Mouse (Mus musculus): Measurements from ENCODE around the gene Mmaa. TPM values are rescaled to one million over a fixed set of nuclear protein-coding genes. Genes with fewer than 3 reads are reported as not detected.

Mmaa gene
- polyA plus RNA-seq (2012; rRNA removed): 33.1 and 33.8 TPM in 2 replicates

- peaks cover 8% of the 10 kb centered on the region for H3K4me1 ChIP-seq (ENCODE audit: control insufficient read depth, insufficient read depth, low read length)
- 1% methylated on average over 74 of the region's 74 CpGs for WGBS
Observed at GRCm38 (mm10) chr8:79294610-79295275, at the start of gene Mmaa. Gene Mmaa (minus strand): TSS chr8:79294937.

GRCm38 (mm10) chr8:79341236-79341635, 46.5 kb upstream of the Mmaa start:
- Histone ChIP-seq H3K4me3 (replicated peaks; ENCODE audit: insufficient read depth, low read depth, low read length) (no peak overlapping the region), H3K27me3 (ENCODE audit: control insufficient read depth, insufficient read depth, low read length) (no peaks in the 10 kb centered on the region), H3K4me1 (ENCODE audit: control insufficient read depth, insufficient read depth, low read length) (no peaks in the 10 kb centered on the region), H3K27ac (ENCODE audit: insufficient read depth, low read length) (no peak overlapping the region)
- WGBS: 92% methylated on average over 8 of the region's 8 CpGs
- no peak for DNase-seq
- TF ChIP-seq CTCF (IDR thresholded peaks at IDR 0.05; ENCODE audit: borderline replicate concordance, insufficient read depth, low read depth, low read length) (no peak), POLR2A (IDR thresholded peaks at IDR 0.05; ENCODE audit: borderline replicate concordance, insufficient read depth, low read length) (no peak)

More at GRCm38 (mm10) chr8:79294610-79295275, at the start of gene Mmaa:
- DNase-seq: peak; percentile 96 to 97
- peak within 1 kb of the TSS; percentile 75 for H3K4me3 ChIP-seq (replicated peaks; ENCODE audit: insufficient read depth, low read depth, low read length)
- H3K27me3 ChIP-seq (ENCODE audit: control insufficient read depth, insufficient read depth, low read length): no peaks in the 10 kb centered on the region
- no peak for TF ChIP-seq CTCF (IDR thresholded peaks at IDR 0.05; ENCODE audit: borderline replicate concordance, insufficient read depth, low read depth, low read length)
- peak; percentile 67; the same call in 1 of the 2 replicates for TF ChIP-seq POLR2A (IDR thresholded peaks at IDR 0.05; ENCODE audit: borderline replicate concordance, insufficient read depth, low read length)
- peak within 1 kb of the TSS; percentile 71 for H3K27ac ChIP-seq (ENCODE audit: insufficient read depth, low read length)

DNA sequence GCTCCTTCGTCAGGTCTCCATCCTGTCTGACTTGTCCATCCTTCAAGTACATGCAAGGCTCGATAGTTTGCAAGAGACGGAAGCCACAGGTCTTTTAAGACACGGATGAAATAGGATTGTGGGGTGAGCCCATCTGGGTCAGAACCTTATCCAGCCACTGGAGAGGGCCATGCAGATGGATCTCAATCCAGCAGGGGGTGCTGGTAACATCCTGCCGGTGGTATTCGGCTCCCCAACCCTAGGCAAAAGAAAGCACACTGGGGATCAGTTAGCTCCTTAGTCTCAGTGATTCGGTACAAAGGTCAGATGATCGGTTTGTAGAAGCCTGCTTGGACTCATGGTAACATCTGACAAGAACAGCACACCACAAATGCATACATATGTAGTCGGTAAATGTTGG, 44.8 kb upstream of the Mmaa start:
- TF ChIP-seq CTCF (IDR thresholded peaks at IDR 0.05; ENCODE audit: borderline replicate concordance, insufficient read depth, low read depth, low read length) (peak; percentile 68), POLR2A (IDR thresholded peaks at IDR 0.05; ENCODE audit: borderline replicate concordance, insufficient read depth, low read length) (no peak)
- peak; percentile 44 to 47 for DNase-seq
- WGBS: 56% methylated on average over 9 of the region's 9 CpGs

DNA sequence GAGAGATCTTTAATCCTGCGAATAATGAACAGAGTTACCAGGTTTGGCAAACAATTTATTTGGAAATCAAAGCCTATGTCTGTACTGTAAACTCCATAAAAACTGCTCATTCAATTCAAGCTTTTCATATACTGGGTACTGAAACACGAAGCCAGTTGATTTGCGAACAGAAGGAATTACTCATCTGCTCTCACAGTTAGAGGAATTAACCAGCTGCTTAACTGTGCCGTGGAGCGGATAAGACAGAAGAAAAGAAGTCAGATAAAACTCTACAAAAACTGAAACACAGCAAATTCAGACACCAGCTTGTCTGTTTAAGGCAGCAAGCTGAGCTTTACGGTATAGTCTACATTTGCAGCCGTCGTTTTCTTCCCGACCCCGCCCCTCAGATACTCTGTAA, 43.9 kb upstream of the Mmaa start:
- no peaks in the 10 kb centered on the region for H3K27me3 ChIP-seq (ENCODE audit: control insufficient read depth, insufficient read depth, low read length)
- no peak for DNase-seq
- no peaks in the 10 kb centered on the region for H3K4me1 ChIP-seq (ENCODE audit: control insufficient read depth, insufficient read depth, low read length)
- H3K4me3 ChIP-seq (replicated peaks; ENCODE audit: insufficient read depth, low read depth, low read length): no peak overlapping the region
- no peak for TF ChIP-seq POLR2A (IDR thresholded peaks at IDR 0.05; ENCODE audit: borderline replicate concordance, insufficient read depth, low read length)
- no peak for TF ChIP-seq CTCF (IDR thresholded peaks at IDR 0.05; ENCODE audit: borderline replicate concordance, insufficient read depth, low read depth, low read length)
- H3K27ac ChIP-seq (ENCODE audit: insufficient read depth, low read length): no peak overlapping the region
- 85% methylated on average over 10 of the region's 10 CpGs for WGBS

More for the DNA sequence above, 44.8 kb upstream of the Mmaa start:
- no peaks in the 10 kb centered on the region for H3K4me1 ChIP-seq (ENCODE audit: control insufficient read depth, insufficient read depth, low read length)
- H3K4me3 ChIP-seq (replicated peaks; ENCODE audit: insufficient read depth, low read depth, low read length): no peak overlapping the region
- H3K27ac ChIP-seq (ENCODE audit: insufficient read depth, low read length): no peak overlapping the region
- H3K27me3 ChIP-seq (ENCODE audit: control insufficient read depth, insufficient read depth, low read length): no peaks in the 10 kb centered on the region

DNA sequence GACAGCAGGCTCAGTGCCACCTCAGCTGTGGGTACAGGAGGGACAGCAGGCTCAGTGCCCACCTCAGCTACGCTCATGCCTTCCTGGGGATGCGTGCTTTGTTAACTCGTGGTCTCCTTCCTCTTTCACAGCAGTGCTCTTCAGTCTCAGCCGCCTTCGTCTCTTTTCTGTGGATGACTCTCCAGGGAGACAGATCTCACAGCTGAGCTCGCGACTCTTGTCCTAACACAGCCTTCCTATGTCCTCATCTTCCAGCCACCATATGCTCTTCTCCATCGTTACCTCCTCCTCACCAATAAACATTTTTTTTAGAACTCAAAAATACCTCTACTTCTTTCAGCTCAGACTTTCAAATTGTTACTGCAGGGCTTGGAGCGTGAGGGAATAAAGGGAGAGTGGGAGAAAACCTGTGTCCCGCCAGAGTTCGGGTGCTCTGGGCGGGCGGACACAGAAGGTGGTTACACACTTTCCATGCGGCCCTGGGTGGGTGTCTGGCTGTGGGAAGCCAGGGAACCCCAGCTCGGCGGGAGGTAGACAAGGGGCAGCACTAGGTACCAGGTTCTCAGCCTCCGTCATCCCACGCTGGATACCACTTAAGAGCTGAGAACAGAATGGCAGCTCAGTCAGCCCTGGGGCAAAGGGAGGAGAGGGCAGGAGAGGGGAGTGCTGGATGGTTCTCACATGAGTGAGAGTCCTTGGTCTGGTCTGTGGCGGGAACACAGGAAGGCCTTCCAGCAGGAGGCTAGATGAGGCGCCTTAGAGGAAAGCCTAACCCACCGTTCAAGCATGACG, 37.6 kb upstream of the Mmaa start:
- TF ChIP-seq POLR2A (IDR thresholded peaks at IDR 0.05; ENCODE audit: borderline replicate concordance, insufficient read depth, low read length): no peak
- no peak for TF ChIP-seq CTCF (IDR thresholded peaks at IDR 0.05; ENCODE audit: borderline replicate concordance, insufficient read depth, low read depth, low read length)
- WGBS: 79% methylated on average over 22 of the region's 22 CpGs
- Histone ChIP-seq H3K4me3 (replicated peaks; ENCODE audit: insufficient read depth, low read depth, low read length) (no peak overlapping the region), H3K27ac (ENCODE audit: insufficient read depth, low read length) (no peak overlapping the region), H3K4me1 (ENCODE audit: control insufficient read depth, insufficient read depth, low read length) (no peaks in the 10 kb centered on the region), H3K27me3 (ENCODE audit: control insufficient read depth, insufficient read depth, low read length) (no peaks in the 10 kb centered on the region)
- DNase-seq: no peak

- H3K4me1 ChIP-seq (ENCODE audit: control insufficient read depth, insufficient read depth, low read length): no peaks in the 10 kb centered on the region
- no peaks in the 10 kb centered on the region for H3K27me3 ChIP-seq (ENCODE audit: control insufficient read depth, insufficient read depth, low read length)
- WGBS: 91% methylated on average over 2 of the region's 2 CpGs
- no peak for DNase-seq
- TF ChIP-seq POLR2A (IDR thresholded peaks at IDR 0.05; ENCODE audit: borderline replicate concordance, insufficient read depth, low read length) (no peak), CTCF (IDR thresholded peaks at IDR 0.05; ENCODE audit: borderline replicate concordance, insufficient read depth, low read depth, low read length) (no peak)
- no peak overlapping the region for H3K27ac ChIP-seq (ENCODE audit: insufficient read depth, low read length)
- H3K4me3 ChIP-seq (replicated peaks; ENCODE audit: insufficient read depth, low read depth, low read length): no peak overlapping the region
Observed at GRCm38 (mm10) chr8:79331571-79331970, 36.8 kb upstream of the Mmaa start.

GRCm38 (mm10) chr8:79331017-79331416, 36.3 kb upstream of the Mmaa start:
- Histone ChIP-seq H3K4me1 (ENCODE audit: control insufficient read depth, insufficient read depth, low read length) (no peaks in the 10 kb centered on the region), H3K27ac (ENCODE audit: insufficient read depth, low read length) (no peak overlapping the region), H3K4me3 (replicated peaks; ENCODE audit: insufficient read depth, low read depth, low read length) (no peak overlapping the region), H3K27me3 (ENCODE audit: control insufficient read depth, insufficient read depth, low read length) (no peaks in the 10 kb centered on the region)
- no peak for DNase-seq
- TF ChIP-seq CTCF (IDR thresholded peaks at IDR 0.05; ENCODE audit: borderline replicate concordance, insufficient read depth, low read depth, low read length) (no peak), POLR2A (IDR thresholded peaks at IDR 0.05; ENCODE audit: borderline replicate concordance, insufficient read depth, low read length) (no peak)
- WGBS: 90% methylated on average over 9 of the region's 9 CpGs

All from cerebellum, adult 2 months (tissue).